Mouse (Mus musculus) olfactory bulb, adult 2 months (tissue): ENCODE measurements around the gene Tex48.

Experiments used
- CTCF ChIP-seq: fragments of 200-500 bp; IDR thresholded peaks from 2 replicates; pipeline ENCODE4 v1.5.1; 2012; ENCODE audit warnings: low read depth, mild to moderate bottlenecking, low read length, moderate library complexity; ENCODE audit not compliant: insufficient read depth
- POLR2A ChIP-seq: fragments of 200-500 bp; IDR thresholded peaks from 2 replicates; pipeline ENCODE4 v1.6.1; 2012; ENCODE audit warnings: mild to moderate bottlenecking, low read depth, low read length, moderate library complexity; ENCODE audit not compliant: insufficient read depth

- TF ChIP-seq CTCF = no peak
- no peak for TF ChIP-seq POLR2A
Observed at GRCm38 (mm10) chr4:63570208-63570781, 51.9 kb downstream of the Tex48 start.
